Mouse (Mus musculus) kidney, adult 18-20 months (tissue): ENCODE measurements at regions not wholly inside any gene's neighbourhood (a gene's known extent, or its start where the extent isn't known, plus 50 kb on each side); places are given as distances from the start of the nearest gene placed in this dataset.

ENCODE experiments used
- DNase-seq: peaks from one replicate; pipeline ENCODE4 v3.0.0; 2021

DNA sequence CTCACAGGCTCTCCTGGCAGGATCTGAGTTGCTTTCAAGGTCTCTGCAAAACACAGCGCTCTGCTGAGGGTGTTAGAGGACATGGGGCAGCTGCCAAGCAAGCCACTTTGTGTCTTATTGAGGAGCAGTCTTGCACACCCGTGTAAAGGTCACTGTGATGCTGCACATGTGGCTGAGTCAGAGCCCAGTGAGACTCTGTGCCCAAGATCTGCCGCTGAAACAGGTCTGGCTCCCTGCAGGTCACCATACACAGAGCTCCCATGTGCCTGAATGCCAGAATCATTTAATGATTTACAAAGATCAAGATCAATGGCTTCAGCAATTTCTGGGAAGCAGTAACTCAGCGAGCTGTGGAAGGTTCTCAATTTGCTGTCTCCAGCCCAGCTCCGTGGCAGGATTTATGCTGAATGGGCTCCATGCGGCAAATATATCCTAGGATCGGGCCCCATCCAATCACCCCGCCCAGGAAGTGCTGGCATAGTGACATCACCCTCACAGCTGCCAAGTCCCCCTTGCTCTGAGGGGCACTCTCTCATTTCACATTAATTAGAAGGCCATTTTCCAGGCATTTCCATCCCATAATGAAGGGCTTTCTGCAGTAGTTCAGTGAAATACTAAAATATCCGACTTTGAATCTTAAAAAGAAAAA, 330.1 kb downstream of the H2al1j start:
- DNase-seq: peak; percentile 47

- peak; percentile 33 for DNase-seq
These were observed 335.7 kb downstream of the H2al1j start for GRCm38 (mm10) chrX:11663187-11663829.

GRCm38 (mm10) chrX:11664330-11665061, 336.9 kb downstream of the H2al1j start:
- DNase-seq: peak; percentile 72

- DNase-seq: peak; percentile 35
These were observed 337.7 kb downstream of the H2al1j start for GRCm38 (mm10) chrX:11665077-11665974.

DNA sequence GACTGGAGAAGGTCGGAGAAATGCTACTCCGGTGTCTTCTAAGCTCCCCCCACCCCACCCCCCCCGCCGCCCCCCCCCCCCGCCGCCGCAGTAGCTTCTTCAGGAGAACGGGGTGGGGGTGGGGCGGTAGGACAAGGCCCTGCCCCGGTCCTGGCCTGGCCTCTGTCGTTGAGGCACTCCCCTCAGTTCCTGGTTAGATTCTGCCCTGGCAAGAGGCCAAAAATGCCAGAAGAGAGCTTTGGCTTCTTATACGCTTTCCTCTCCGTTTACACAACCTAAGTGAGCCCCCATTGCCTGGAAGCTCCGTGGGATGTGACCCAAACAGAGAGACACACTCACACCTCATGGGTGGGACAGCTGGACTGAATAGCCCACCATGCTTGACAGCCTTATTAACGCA, 338.9 kb downstream of the H2al1j start:
- DNase-seq: peak; percentile 13

DNA sequence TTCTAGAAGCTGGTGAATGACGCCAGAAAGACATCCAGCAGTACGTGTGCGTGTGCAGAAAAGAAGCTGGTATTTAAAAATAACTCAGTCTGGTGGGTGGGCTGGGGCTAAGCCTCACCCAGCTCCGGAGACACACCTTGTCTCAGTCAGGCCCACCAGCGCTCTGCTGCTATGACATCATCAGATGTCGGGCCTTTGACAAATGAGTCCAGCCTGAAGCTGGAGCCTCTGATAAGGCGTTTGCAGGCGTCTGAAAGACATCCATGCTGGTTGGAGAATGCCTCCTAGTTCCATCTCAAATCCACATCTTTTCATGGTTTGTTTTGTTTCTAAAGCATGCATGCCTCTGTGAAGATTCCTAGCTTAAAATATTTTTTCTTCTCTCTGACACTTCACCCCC, 344.2 kb downstream of the H2al1j start:
- no peak for DNase-seq

GRCm38 (mm10) chrX:11678086-11678485, 350.5 kb downstream of the H2al1j start:
- no peak for DNase-seq

- DNase-seq: no peak
These were observed 353.7 kb downstream of the H2al1j start for GRCm38 (mm10) chrX:11681274-11681673.

GRCm38 (mm10) chrX:11689989-11690405, 362.4 kb downstream of the H2al1j start:
- no peak for DNase-seq

DNA sequence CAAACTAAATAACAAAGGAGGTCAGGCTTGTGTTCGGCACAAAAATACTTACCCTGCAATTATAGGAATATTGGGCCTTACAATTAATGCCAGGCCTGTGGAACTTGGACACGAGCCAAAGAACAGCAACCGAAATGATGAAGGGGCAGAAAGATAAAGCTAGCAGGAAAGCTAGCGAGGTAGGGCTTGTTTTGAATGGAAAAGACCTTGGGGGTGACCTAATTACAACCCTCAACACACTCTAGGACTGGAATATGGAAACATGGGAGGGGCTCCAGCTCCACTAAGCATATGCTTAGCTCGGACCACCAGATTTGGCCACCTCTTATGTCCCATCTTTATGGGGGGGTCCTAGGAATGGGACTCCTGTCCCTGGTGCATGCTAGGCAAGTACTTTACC, 362.8 kb downstream of the H2al1j start:
- no peak for DNase-seq

- DNase-seq: no peak
These were observed 363.4 kb downstream of the H2al1j start for GRCm38 (mm10) chrX:11691019-11691418.

DNA sequence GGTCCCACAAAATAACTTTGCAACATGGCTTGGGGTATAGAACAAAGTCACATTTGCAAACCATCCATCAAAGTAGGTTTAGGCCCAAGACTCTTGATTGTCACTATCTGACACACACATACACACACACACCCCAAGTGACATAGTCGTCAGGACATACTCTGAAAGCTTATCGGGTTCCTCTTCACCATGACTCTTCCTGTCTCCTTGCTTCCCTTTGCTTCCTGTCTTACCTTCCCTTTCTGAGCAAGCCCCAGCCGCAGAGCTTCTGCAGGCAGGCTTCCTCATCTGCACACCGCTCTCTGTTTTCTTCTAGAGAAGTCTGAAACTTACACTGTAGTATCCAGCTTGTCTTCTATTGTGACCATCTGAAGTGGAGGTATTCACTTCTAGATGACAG, 368.9 kb downstream of the H2al1j start:
- DNase-seq: no peak

DNA sequence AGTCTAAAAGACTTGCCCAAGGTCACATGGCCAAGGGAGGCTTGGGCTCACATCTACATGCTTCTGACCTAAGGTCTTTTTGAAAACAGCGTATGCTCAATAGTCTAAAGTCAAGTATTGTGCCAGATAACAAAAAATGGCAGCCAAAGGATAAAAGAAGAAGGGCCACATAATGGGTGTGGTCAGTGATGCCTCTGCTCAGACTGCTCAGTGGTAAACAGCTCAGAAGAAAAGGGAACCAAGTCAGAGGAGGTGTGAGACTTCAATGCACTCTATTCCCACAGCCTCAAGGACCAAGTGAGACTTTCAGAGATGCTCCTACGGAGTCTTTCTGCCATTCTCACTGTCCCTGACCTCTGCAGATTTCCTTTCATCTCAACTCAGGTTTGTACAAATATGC, 373.5 kb downstream of the H2al1j start:
- no peak for DNase-seq

- DNase-seq: no peak
These were observed 378.4 kb downstream of the H2al1j start for GRCm38 (mm10) chrX:11705851-11706557.

GRCm38 (mm10) chrX:11707330-11707729, 379.7 kb downstream of the H2al1j start:
- no peak for DNase-seq

- DNase-seq: no peak
These were observed 380.7 kb downstream of the H2al1j start for GRCm38 (mm10) chrX:11708325-11708724.

GRCm38 (mm10) chrX:11709326-11709725, 381.7 kb downstream of the H2al1j start:
- DNase-seq: no peak

- no peak for DNase-seq
These were observed 385.8 kb downstream of the H2al1j start for GRCm38 (mm10) chrX:11713423-11713822.

DNA sequence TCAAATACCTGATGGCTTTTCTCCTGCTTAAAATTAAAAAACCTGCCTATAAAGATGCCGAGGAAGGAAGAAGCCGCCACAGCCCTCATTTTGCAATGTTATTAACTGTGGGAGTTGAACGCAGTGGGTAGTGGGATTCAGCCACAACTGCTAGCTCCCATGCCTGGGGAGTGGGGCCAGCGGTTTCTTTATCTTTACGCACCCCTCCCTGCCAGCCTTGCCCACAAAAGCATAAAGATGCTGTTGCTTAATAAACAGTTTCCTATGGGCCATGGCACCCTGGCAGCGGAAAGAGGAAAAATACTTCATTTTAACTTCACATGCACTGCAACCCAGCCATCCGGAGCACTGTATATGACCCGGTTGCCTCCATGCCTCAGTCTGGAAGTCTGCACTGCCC, 389.2 kb downstream of the H2al1j start:
- no peak for DNase-seq

DNA sequence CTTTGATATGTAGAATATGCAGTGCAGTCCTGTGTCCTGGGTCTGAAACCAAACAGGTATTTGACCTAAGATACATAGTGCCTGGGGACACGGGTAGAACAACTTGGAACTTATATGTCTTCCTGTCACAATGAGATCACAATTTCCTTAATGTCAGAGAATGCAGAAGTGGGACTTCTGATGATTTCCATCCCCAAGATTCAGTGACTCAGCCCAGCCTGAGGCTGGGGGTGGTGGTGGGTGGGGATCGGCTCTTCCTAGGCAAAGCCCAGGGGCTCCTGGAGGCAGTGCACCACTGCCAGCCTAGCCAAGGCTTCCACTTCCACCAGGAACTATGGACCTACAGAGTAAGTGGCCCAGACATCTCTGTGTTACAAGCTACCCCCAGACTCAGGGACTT, 391.2 kb downstream of the H2al1j start:
- DNase-seq: no peak

- peak; percentile 42 for DNase-seq
These were observed 392.9 kb downstream of the H2al1j start for GRCm38 (mm10) chrX:11720517-11720916.

DNA sequence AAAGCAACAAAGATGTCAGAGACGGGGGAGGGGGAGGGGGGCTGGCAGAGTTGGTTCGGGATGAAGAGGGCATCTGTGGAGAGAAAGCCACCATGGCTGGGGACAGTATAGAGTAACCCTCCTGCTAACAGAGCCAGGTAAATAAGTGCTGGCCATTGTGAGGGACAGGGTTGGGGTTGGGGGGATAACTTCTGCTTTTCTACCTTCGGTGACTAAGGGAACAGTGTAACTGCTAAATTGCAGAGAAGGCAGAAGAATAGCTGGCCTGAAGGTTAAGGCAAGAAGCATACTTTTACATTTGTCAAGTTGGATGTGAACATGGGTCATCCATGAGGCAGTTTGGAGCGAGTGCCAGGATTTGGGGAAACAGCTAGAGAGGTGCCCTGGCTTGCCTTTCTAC, 395.1 kb downstream of the H2al1j start:
- no peak for DNase-seq
